Mouse (Mus musculus) layer of hippocampus, adult 9-10 months (tissue): ENCODE measurements around the gene Krtap1-5.
"Not testable (repeated sequence)": the region's sequence is repeated elsewhere in the genome, so short reads cannot be mapped to it uniquely, and the experiment has no call there.

Experiments used
- DNase-seq: peaks from one replicate; pipeline ENCODE4 v3.0.0; 2022; ENCODE audit warnings: low spot score

Gene Krtap1-5

DNA sequence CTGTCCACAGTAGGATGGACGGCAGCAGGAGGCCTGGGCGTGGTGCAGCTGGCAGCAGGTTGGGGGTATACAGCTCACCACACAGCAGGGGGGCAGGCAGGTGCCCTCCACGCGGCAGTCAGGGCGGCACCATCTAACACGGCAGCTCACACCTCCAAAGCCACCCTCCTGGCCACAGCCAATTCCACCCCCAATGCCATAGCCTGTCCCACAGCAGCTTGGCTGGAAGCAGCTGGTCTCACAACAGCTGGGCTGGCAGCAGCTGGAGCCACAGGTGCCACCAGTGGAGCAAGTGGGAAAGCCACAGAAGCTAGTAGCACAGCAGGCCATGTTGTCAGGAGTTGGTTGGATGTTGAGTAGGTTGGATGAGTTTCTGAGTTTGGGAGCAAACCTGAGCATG lies at the start of gene Krtap1-5:
Gene Krtap1-5, minus strand, starts transcription at position 381 of the 400 bp plus-strand sequence.
- DNase-seq = no peak

DNA sequence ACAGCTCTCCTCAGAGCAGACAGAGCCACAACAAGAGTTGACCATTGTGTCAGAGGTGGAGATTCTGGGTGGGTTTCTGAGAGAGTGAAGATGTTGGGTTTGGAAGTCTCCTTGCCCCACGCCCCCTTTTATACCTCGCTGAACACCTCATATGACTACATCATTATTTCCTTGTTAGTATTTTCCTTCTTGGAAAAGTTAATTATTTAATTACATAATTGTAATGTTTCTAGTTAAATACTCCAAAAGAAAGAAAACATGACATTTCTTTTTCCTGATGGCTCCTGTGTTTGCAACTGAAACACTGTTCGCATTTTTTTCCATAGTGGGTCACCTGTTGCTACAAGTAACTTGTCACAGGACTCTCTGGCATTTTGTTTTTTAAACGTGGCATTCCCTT lies 47.3 kb upstream of the Krtap1-5 start, which contains the start of gene Krtap4-1:
Gene Krtap4-1, minus strand, starts transcription at position 101 of the 400 bp plus-strand sequence.
- DNase-seq = no peak

GRCm38 (mm10) chr11:99620335-99620734 lies 39.5 kb upstream of the Krtap1-5 start, which contains the start of gene Gm11562:
Gene Gm11562 (minus strand): TSS chr11:99620435.
- DNase-seq = no peak

DNA sequence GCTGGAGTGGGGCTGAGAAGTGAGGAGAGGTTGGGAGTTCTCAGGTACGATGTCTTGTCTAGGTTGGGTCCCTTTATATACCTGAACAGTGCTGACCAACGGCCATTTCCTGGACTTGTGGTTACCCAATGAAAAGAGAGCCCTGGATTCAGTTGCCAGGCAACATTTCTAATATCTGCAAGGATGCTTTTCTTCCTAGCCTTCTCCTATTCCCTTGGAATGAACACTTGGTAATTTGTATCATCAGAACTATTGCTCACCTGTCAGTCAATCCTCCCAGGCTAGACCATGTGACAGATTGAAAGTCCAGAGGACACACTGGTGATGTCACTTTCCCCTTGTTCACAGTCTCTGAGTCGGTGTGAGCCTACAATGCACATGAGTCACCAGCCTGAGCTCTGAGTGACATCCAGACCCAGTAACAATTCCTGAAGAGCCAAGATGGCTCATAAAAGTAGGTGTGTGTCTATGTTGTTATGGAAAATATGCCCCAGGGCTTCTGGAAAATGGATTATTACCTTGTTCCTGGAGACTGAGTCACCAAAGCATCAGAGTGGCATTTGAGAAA lies 34.1 kb upstream of the Krtap1-5 start, which contains the start of gene Krtap2-4:
Gene Krtap2-4, minus strand, starts transcription at position 51 of the 568 bp plus-strand sequence.
- DNase-seq = no peak

- DNase-seq = not testable (repeated sequence)
These were observed 29.3 kb upstream of the Krtap1-5 start, which contains the start of gene Gm11937 for GRCm38 (mm10) chr11:99610089-99610488. Gene Gm11937 (minus strand): TSS chr11:99610189.

GRCm38 (mm10) chr11:99609126-99609525 lies 28.3 kb upstream of the Krtap1-5 start:
- DNase-seq = peak; percentile 52

- DNase-seq = not testable (repeated sequence)
These were observed 22.4 kb upstream of the Krtap1-5 start, which contains the start of gene Gm11938 for GRCm38 (mm10) chr11:99603208-99603607. Gene Gm11938 (minus strand): TSS chr11:99603308.

DNA sequence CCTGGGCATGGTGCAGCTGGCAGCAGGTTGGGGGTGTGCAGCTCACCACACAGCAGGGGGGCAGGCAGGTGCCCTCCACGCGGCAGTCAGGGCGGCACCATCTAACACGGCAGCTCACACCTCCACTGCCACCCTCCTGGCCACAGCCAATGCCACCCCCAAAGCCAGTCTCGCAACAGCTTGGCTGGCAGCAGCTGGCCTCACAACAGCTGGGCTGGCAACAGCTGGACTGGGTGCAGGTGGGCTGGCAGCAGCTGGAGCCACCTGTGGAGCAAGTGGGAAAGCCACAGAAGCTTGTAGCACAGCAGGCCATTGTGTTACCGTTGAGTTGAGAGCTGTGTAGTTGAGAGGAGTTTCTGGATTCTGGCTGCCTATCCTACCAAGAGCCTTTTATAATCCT lies 16.9 kb upstream of the Krtap1-5 start, which contains the start of gene Krtap9-3:
Gene Krtap9-3, minus strand, starts transcription at position 364 of the 400 bp plus-strand sequence.
- not testable (repeated sequence) for DNase-seq

DNA sequence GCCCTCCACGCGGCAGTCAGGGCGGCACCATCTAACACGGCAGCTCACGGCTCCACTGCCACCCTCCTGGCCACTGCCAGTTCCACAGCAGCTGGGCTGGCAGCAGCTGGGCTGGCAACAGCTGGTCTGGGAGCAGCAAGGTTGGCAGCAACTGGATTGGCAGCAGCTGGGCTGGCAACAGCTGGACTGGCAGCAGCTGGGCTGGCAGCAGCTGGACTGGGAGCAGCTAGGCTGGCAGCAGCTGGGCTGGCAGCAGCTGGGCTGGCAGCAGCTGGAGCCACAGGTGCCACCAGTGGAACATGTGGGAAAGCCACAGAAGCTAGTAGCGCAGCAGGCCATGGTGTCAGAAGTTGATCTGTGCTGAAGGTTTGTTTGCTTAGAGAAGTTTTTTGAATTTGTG lies 10.2 kb upstream of the Krtap1-5 start, which contains the start of gene Krtap1-3:
Gene Krtap1-3, minus strand, starts transcription at position 359 of the 400 bp plus-strand sequence.
- DNase-seq = no peak

DNA sequence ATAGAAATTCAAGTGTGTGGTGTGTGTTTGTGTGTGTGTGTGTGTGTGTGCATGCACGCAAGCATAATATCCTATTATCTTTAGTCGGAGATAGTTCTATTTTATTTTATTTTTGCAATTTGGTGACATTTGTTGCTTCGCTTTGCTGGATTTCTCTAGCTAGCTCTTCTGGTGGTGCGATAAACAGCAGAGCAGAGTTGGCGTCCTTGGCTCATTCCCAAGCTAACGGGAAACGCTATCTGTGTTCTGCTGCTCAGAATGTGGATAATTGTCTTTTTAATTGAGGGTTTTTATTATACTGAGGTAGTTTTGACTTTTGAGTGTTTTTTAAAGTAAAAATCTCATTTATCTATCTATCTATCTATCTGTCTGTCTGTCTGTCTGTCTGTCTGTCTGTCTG lies 4.3 kb upstream of the Krtap1-5 start:
- peak; percentile 25 for DNase-seq

DNA sequence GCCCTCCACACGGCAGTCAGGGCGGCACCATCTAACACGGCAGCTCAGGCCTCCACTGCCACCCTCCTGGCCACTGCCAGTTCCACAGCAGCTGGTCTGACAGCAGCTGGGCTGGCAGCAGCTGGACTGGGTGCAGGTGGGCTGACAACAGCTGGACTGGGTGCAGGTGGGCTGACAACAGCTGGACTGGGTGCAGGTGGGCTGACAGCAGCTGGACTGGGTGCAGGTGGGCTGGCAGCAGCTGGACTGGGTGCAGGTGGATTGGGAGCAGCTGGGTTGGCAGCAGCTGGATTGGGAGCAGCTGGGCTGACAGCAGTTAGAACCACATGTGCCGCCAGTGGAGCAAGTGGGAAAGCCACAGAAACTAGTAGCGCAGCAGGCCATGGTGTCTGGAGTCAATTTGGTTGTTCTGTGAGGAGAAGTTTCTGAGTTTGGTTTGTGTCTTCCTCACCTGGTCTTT lies 2.5 kb upstream of the Krtap1-5 start, which contains the start of gene Krtap1-4:
Gene Krtap1-4, minus strand, starts transcription at position 410 of the 460 bp plus-strand sequence.
- DNase-seq = no peak

GRCm38 (mm10) chr11:99581564-99581963 lies 748 bp upstream of the Krtap1-5 start:
- no peak for DNase-seq

GRCm38 (mm10) chr11:99581051-99581450 lies 235 bp upstream of the Krtap1-5 start:
- no peak for DNase-seq

DNA sequence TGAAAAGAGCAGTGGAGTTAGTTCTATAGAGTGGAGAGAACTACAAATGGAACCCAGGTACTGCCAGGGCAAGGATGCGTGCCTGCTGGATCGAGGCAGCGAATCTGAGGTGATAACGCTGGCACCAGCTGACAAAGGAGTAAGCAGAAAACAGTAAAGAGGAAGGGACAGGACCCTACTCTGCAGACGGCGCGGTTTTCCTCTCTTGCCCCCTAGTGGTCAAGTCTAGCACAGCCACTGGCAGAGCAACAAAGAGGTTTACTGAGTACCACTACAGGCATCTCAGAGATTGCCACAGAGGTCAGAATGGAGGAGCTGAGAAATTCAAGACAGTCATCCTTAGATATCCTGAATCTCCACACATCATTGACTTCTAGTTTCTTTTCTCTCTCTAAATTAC lies 6.7 kb downstream of the Krtap1-5 start:
- DNase-seq = peak; percentile 55

GRCm38 (mm10) chr11:99573164-99573563 lies 7.7 kb downstream of the Krtap1-5 start:
- no peak for DNase-seq

- DNase-seq = no peak
These were observed 14.3 kb downstream of the Krtap1-5 start, which contains the start of gene Krtap3-1 for GRCm38 (mm10) chr11:99566530-99566929. Gene Krtap3-1 (minus strand): TSS chr11:99566630.

DNA sequence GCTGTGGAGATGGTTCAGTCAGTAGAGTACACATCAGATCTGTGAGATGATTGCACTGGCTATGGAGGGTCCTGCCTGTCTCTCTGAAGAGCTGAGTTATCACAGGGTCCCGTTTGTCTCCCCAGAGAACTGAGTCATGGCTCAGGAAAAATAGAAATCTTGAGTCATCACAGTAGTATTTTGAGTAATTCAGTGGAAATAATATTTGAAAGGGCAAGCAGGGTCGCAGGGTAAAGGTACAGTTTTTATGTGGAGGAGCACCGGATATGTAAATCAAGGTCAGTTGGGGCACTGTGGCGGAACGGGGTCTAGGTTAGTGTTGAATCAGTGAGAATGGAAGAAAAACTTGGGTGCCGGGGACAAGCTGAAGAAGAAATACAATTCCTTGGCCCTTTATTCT lies 18.2 kb downstream of the Krtap1-5 start:
- no peak for DNase-seq

- DNase-seq = no peak
These were observed 21.4 kb downstream of the Krtap1-5 start, which contains the start of gene Gm11939 for GRCm38 (mm10) chr11:99559366-99559765. Gene Gm11939 (minus strand): TSS chr11:99559466.

GRCm38 (mm10) chr11:99557976-99558745 lies 22.7 kb downstream of the Krtap1-5 start:
- DNase-seq = no peak

DNA sequence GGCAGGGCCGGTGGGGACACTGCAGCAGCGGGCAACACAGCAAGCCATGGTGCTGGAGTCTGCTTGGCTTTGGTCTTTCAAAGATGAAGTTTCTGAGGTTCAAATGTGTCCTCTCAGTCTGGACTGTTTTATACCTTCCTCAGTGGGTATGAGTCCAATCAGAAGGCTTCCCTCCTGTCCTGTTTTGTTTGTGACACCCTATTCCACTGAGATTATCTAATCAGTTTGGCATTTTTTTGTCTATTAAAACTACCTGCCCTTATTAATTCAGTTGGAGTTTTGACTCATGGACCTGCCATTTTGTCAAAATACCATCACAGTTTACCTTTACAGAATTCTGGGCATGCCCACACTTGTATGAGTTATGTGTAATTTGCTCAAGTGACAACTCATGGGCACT lies 24.1 kb downstream of the Krtap1-5 start, which contains the start of gene Krtap3-2:
Gene Krtap3-2, minus strand, starts transcription at position 101 of the 400 bp plus-strand sequence.
- no peak for DNase-seq

GRCm38 (mm10) chr11:99556195-99556594 lies 24.6 kb downstream of the Krtap1-5 start:
- no peak for DNase-seq

- DNase-seq = no peak
These were observed 30.1 kb downstream of the Krtap1-5 start, which contains the start of gene Krtap3-3 for GRCm38 (mm10) chr11:99550765-99551164. Gene Krtap3-3 (minus strand): TSS chr11:99550865.
